Mouse (Mus musculus) MEL (cell line): ENCODE results near the gene Gm20388.

Experiments
- CTCF ChIP-seq, 3 experiments: IDR thresholded peaks in 2 of 3; conservative IDR thresholded peaks in 1 of 3; 2 replicates each; pipeline ENCODE4 v1.5.1; 2011 to 2012; ENCODE audit warnings: low read length in 3 of 3, low read depth in 2 of 3, mild to moderate bottlenecking in 2 of 3, improper control_type of control experiment in 1 of 3, inconsistent platforms in 1 of 3, mixed read lengths in 1 of 3, moderate library complexity in 1 of 3; ENCODE audit not compliant: control insufficient read depth in 1 of 3, insufficient read depth in 1 of 3, poor library complexity in 1 of 3, severe bottlenecking in 1 of 3
- EP300 ChIP-seq, 2 experiments: IDR thresholded peaks; 2 replicates each; pipeline ENCODE4 v1.6.1; 2011; ENCODE audit warnings: improper control_type of control experiment in 2 of 2, low read length in 2 of 2, low read depth in 1 of 2, mild to moderate bottlenecking in 1 of 2
- GABPA ChIP-seq: IDR thresholded peaks from 2 replicates; pipeline ENCODE4 v1.6.1; 2012; ENCODE audit warnings: low read depth, mild to moderate bottlenecking, inconsistent platforms, low read length, improper control_type of control experiment, moderate library complexity
- POLR2A ChIP-seq, 2 experiments: IDR thresholded peaks; 2 replicates each; pipeline ENCODE4 v1.6.1; 2011 to 2012; ENCODE audit warnings: low read length in 2 of 2, mild to moderate bottlenecking in 2 of 2, control low read depth in 1 of 2, improper control_type of control experiment in 1 of 2, low read depth in 1 of 2, moderate library complexity in 1 of 2; ENCODE audit not compliant: control insufficient read depth in 1 of 2, insufficient read depth in 1 of 2, poor library complexity in 1 of 2
- POLR2AphosphoS5 ChIP-seq: IDR thresholded peaks from 2 replicates; pipeline ENCODE4 v1.6.1; 2012; ENCODE audit warnings: low read depth, borderline replicate concordance, mild to moderate bottlenecking, inconsistent platforms, low read length, moderate library complexity, mixed read lengths
- RAD21 ChIP-seq: IDR thresholded peaks from 2 replicates; pipeline ENCODE4 v1.6.1; 2011; ENCODE audit warnings: mild to moderate bottlenecking, low read depth, low read length, improper control_type of control experiment
- ZNF384 ChIP-seq: IDR thresholded peaks from 2 replicates; pipeline ENCODE4 v1.6.1; 2012; ENCODE audit warnings: low read depth, mild to moderate bottlenecking, inconsistent platforms, low read length, improper control_type of control experiment

DNA sequence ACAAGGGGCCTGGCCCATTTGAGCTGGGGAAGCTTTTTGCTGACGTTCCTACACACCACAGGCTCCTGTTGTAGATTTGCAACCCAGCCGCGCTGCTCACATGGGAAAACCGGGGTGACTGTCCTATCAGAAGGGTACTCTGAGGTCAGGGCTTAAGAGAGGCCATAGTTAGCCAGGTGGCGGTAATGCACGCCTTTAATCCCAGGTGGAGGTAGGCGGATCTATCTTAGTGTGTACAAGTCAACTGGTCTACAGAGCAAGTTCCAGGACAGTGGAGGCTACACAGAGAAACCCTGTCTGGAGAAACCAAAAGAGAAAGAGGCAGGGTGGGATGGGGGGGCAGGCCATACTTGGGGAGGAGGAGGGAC lies 2409.1 kb downstream of the Gm20388 start:
- TF ChIP-seq POLR2AphosphoS5 = no peak
- no peak for TF ChIP-seq EP300 (IDR thresholded peaks at IDR 0.05; ENCODE audit: low read depth in 1 of 2, low read length in 2 of 2)
- TF ChIP-seq RAD21 = no peak
- TF ChIP-seq POLR2A (IDR thresholded peaks at IDR 0.05; ENCODE audit: control insufficient read depth in 1 of 2, insufficient read depth in 1 of 2, low read depth in 1 of 2, low read length in 2 of 2, poor library complexity in 1 of 2) = no peak; a peak in 1 of 4 replicates
- no peak for TF ChIP-seq ZNF384
- no peak for TF ChIP-seq GABPA
- TF ChIP-seq CTCF (IDR thresholded peaks at IDR 0.05 in 2 of 3, conservative IDR thresholded peaks at IDR 0.05 in 1 of 3; ENCODE audit: control insufficient read depth in 1 of 3, insufficient read depth in 1 of 3, low read depth in 2 of 3, low read length in 3 of 3, poor library complexity in 1 of 3, severe bottlenecking in 1 of 3) = no peak
